Mouse (Mus musculus) right cerebral cortex, postnatal 4 days (tissue): ENCODE measurements around the gene Gcgr.

ENCODE experiments used
- DNase-seq: peaks from one replicate; pipeline ENCODE4 v3.0.0-alpha.2; 2022

The Gcgr gene

GRCm38 (mm10) chr11:120530085-120530964 is at the start of gene Gcgr:
Gene Gcgr, plus strand, starts transcription at chr11:120530699.
- no peak for DNase-seq

GRCm38 (mm10) chr11:120483448-120483934 is 47.0 kb upstream of the Gcgr start:
- DNase-seq = no peak

GRCm38 (mm10) chr11:120484265-120484981 is 46.1 kb upstream of the Gcgr start, which contains the start of gene Mrpl12:
Gene Mrpl12, plus strand, starts transcription at chr11:120484613.
- DNase-seq = peak; percentile 88

- no peak for DNase-seq
Measured at GRCm38 (mm10) chr11:120485251-120485650, 45.2 kb upstream of the Gcgr start.

- no peak for DNase-seq
Measured at GRCm38 (mm10) chr11:120488516-120488915, 42.0 kb upstream of the Gcgr start.

GRCm38 (mm10) chr11:120489054-120489761 is 41.3 kb upstream of the Gcgr start:
- no peak for DNase-seq

- no peak for DNase-seq
Measured at GRCm38 (mm10) chr11:120490291-120491046, 40.0 kb upstream of the Gcgr start.

- DNase-seq = peak; percentile 80
Measured at GRCm38 (mm10) chr11:120491317-120492023, 39.0 kb upstream of the Gcgr start, which contains the start of gene Slc25a10. Gene Slc25a10, plus strand, starts transcription at chr11:120491840.

GRCm38 (mm10) chr11:120492024-120492877 is 38.2 kb upstream of the Gcgr start:
- DNase-seq = no peak

GRCm38 (mm10) chr11:120492878-120493203 is 37.7 kb upstream of the Gcgr start:
- DNase-seq = no peak

- no peak for DNase-seq
Measured at GRCm38 (mm10) chr11:120493351-120493750, 37.1 kb upstream of the Gcgr start.

GRCm38 (mm10) chr11:120493911-120494310 is 36.6 kb upstream of the Gcgr start:
- no peak for DNase-seq

- DNase-seq = no peak
Measured at GRCm38 (mm10) chr11:120497436-120497835, 33.1 kb upstream of the Gcgr start.

GRCm38 (mm10) chr11:120498226-120498625 is 32.3 kb upstream of the Gcgr start:
- DNase-seq = no peak

- DNase-seq = no peak
Measured at GRCm38 (mm10) chr11:120498891-120499290, 31.6 kb upstream of the Gcgr start.

- no peak for DNase-seq
Measured at GRCm38 (mm10) chr11:120499894-120500293, 30.6 kb upstream of the Gcgr start.

GRCm38 (mm10) chr11:120500357-120500756 is 30.1 kb upstream of the Gcgr start:
- DNase-seq = no peak

- no peak for DNase-seq
Measured at GRCm38 (mm10) chr11:120501018-120501417, 29.5 kb upstream of the Gcgr start.

GRCm38 (mm10) chr11:120501701-120502100 is 28.8 kb upstream of the Gcgr start:
- no peak for DNase-seq

- DNase-seq = no peak
Measured at GRCm38 (mm10) chr11:120505661-120506060, 24.8 kb upstream of the Gcgr start.

- no peak for DNase-seq
Measured at GRCm38 (mm10) chr11:120506899-120507298, 23.6 kb upstream of the Gcgr start.
